Mouse (Mus musculus) cerebellum, postnatal 25 days (tissue): ENCODE measurements at regions not wholly inside any gene's neighbourhood (a gene's known extent, or its start where the extent isn't known, plus 50 kb on each side); places are given as distances from the start of the nearest gene placed in this dataset.

ENCODE experiments used
- DNase-seq, 2 experiments: peaks; one replicate each; pipeline ENCODE4 v3.0.0; 2021; ENCODE audit warnings: mixed read lengths in 2 of 2

DNA sequence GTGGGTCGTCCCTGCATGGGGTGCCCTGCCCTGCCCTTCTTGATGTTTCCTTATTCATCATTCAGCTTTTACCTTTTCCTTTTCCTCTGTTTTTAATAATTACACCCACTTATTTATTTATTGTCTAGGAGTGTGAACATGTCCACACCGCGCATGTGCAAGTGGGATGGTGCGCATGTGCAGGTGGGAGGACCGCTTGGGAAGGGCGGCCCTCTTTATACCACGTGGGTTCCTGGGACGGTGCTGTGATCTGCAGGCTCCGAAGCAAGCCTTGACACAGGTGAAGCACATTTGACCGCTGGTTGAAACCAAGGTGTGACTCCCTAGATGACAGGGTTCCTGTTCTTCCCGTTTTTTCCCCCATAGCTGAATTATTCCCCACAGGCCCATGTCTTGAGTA is 60.0 kb downstream of the Syf2 start:
- no peak for DNase-seq

DNA sequence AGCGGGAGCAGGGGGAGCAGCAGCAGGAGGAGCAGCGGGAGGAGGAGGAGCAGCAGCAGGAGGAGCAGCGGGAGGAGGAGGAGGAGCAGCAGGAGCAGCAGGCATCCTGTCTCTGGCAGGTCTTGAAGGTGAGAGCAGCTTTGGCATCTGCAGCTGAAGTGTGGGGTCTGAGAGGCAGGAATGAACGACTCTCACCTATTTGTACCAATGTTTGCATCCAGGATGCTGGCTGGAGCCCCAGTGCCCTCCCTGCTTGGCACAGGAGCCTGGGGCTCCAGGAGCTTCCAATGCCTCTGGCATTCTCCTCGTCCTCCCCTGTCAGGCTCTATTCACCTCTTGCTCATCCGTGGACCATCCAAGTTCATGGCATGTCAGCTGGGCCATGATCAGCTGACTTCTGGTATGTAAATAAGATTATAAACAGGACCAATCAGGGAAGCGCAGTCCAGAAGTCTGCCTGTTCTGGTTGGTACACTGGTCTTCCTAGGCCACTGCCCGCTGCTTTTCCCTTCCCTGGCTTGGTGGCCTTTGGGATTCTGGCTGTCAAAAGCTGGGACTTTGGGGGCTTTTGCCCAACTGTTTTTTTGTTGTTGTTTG is 62.9 kb downstream of the Syf2 start:
- DNase-seq = peak in 1 of 2 experiments; percentile 80

DNA sequence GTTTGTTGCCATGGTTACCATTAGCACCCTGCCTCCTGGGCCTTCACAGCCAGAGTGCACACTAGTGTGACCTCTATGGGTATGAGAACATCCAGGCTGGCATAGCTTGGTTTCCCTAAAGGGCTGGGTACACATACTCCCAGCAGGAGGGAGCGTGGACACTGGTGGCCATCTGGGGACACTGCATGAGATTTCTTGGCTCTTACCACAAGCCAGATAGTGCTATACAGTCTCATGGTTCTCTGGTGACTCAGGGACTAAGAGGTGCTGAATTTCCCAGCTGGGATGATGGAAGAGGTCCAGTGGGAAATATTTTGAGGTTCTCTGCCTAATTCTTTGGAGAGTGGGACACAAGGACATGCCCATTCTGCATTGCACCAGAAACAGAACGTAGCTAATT is 63.5 kb downstream of the Syf2 start:
- peak; percentile 93 for DNase-seq

DNA sequence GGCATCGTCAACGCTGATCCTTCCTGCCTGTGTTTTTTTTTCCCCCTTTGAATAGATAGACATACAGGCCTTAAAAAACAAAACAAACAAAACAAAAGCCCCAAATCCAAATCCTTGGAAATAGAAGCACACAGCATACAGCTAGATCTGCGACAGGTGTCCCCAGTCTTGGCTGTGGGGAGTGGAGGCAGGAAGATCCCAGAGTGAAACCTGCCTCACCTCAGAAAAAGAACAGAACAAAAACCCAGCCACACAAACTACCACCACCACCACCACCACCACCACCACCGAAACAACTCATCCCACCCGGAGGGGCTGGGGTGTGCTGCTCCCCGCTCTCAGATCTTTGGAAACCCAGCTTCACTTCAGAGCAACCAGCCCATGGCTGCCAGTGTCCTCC is 64.0 kb downstream of the Syf2 start:
- no peak for DNase-seq

DNA sequence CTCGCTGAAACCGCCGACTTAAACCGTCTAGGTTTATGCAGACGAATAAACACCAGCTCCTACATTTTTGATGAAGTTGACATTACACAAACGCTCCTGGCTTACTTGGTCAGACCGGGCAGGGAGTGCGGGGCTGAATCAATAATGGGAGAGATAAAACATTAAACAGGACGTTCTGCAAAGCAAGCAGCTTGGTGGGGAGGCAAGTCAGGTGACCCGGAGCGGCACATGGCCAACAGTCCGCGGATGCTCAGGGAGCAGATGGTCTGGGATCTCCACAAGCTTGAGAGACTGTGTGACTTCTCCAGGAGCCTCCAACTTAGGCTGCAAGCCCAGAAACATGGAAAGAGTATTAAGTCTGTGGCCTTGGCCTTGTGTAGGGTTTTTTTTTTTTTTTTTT is 64.4 kb downstream of the Syf2 start:
- peak; percentile 98 for DNase-seq

DNA sequence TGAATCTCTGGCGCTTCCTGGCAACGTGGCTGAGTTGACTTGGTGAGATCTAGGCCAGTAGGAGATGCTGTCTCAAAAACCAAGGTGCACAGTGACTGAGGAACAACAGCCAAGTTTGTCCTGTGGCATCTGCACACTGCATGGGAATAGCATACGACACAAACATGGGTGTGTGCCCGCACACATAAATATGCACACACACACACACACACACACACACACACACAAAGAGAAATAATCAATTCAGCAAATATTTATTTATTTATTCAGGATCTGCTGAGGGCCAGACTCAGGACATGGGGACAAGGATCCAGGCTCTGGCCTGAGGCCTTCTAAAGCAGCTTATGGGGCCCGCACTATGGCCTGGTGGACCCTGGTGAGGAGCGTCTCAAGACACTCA is 65.4 kb downstream of the Syf2 start:
- no peak for DNase-seq

DNA sequence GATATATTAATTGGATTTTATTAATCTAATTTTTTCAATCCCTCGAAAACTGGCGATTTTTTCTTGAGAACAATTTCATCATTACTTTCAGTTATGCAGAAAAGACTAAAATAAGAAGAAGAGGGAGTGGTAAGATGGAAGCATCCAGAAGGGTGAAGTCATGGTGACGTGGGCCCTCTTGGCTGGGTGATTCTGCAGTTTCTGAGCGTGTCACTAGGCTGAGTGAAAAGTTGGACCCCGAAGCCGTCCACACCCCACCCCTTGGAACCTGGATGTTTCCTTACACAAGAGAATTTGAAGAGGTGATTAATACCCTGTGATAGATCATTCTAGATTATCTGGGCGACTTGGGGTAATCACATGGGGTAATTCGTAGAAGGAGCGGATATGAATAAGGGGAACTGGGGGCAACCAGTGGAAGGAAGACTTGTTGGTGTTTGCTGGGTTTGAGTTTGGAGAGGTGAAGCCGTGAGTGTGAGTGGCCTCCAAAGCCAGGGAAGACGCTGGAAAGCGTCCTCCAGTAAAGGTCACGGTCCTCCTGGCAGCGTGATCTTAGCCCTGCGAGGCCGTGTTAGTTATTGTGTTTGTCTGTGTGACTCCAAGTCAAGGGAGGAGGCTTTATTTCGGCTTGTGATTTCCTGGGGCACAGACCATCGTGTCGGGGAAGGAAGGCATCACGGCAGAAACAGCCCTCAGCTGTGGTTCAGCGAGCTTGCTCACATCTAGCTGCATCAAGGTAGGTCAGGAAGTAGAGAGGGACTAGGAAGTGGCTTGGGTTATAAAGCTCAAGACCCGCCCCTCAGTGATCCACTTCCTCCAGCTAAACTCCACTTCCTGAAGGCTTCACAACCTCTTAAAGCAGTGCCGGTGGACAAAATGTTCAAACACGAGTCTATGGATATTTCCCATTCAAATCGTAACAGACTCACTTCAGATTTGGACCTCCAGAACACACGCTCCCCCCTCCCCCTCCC is 67.0 kb downstream of the Syf2 start:
- no peak for DNase-seq

DNA sequence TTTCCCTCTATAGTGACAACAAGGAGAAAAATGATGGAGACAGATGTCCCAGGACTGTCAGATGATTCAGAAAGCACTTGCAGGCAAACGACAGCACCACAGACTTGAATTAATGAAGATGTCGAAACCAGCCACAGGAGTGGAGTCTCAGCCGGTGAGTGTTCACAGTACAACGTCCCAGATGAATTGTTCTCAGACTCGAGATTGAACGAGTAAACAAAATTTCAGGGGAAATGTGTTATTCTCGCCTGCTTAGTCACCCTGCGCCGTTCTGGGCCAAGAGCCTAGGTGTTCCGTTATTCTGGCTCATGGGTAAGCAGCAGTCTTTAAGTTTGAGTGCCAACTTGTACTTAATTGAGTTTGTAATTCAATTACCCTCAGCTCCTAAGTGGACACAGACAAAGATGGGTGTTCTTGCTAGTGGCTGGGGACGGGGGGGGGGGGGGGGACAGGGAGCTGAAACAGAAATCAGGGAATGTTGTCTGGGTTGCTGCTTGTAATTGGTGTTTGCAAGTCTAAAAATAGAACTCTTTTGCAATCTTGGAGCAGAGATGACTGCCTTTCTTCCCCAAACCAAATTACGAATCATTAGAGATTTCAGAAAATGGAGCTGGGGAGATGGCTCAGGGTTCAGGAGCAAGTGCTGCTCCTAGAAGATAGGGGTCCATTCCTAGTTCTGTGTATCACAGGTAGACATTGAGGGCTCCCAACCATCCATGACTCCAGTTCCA is 68.4 kb downstream of the Syf2 start:
- peak; percentile 47 to 50 for DNase-seq

DNA sequence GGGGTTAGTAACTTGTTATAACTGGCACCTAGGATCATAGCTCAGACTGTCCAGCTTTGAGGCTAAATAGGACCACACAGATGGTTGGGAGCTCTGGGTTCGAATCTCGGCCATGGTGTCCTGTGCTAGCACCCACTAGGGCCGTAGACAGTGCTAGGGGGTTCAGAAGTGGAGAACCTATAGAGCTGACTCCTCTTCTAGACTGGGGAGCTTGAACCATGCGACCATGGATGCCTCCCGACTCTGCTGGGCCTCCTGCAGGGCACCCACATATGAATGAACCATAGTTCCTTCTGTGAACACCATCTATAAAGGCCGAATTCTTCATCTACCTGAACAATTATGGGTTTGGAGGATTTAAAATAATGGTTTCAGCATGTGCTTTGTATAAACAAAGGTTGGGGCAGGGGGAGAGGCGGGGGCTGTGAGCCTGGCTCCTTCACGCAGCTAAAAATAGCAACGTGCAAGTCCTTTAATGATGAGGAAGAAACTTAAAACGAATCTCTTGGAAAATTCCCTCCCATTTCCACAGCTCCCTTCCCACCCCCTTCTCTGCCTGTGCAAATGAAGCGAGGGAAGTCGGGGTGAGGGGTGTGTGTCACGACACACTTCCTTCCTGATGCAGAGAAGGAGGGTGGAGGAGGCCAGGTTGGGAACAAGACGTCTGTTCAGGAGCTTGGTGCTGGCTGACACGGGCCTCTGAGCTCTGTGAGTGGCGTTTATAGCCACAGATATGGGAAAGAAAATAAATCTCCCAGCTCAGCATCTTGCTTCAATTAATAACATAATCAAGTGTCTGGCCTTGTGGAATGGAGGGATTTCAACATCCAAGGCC is 71.6 kb downstream of the Syf2 start:
- DNase-seq = no peak

DNA sequence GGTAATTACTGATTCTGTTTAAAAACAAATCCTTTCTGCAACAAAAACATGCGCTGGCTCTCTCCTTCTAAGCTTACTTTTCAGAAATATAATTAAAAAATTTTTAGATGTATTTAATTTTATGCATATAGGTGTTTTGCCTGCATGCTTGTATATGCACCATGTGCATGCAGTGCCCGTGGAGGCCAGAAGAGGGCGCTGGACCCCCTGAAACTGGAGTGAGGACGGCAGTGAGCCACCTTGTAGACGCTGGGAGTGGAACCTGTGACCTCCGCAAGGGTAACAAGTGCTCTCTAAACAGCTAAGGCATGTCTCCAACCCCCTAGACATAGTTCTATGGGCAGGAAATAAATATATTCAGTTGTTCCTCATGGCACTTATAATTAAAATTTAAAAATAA is 80.7 kb downstream of the Syf2 start:
- no peak for DNase-seq

DNA sequence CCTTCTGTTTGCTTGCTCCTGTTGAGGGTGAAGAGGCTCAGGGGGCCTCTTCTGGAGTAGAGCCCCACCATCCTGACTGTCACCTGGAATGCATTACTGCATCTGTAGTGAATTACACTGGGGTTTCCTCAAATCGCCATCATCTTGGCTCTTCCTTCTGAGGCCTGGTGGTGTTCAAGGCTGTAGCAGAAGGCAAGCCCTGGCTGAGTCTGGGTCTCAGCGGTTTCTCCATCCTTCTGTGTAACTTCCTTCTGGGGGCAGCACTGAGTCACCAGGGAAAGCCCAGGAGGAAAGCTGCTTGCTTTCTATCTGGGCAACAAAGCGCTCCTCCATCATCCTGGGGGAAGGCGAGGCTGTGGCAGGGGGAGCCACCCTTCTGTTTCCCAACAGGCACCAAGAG is 82.2 kb downstream of the Syf2 start:
- DNase-seq = no peak

DNA sequence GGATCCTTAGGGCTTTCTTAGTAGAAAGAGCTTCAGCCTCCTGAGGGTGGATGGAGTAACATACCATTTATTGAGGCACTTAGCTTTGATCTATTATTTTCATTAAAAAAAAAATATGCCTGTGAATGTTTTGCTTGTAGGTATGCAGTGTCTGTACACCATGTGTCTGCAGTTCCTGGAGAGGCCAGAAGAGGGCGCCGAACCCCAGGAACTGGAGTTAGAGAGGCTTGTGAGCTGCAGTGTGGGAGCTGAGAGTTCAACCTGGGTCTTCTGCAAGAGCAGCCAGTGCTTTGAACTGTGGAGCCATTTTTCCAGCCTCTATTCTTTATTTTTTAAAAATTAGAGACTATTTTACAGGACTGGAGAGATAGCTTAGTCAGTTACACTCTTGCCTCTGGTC is 83.2 kb downstream of the Syf2 start:
- no peak for DNase-seq

DNA sequence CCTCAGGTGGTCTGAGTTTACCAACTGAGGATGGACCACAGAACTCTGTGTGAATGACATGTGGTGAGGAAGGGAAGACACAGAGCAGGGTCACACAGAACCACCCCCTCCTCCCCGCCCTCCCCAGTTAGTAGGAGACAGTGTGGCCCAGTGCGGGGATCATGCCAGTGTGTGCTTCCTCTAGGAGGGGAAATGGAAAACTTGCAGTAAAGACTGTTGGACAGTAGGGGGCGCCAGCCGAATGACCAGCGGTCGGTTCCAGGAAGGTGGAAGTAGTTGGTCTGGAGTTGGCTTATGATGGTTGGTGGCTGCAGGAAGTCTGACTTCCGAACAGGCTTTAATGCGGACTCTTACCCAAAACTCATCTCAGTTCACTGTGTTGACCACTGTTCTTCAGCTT is 87.3 kb downstream of the Syf2 start:
- peak in 1 of 2 experiments; percentile 49 for DNase-seq

DNA sequence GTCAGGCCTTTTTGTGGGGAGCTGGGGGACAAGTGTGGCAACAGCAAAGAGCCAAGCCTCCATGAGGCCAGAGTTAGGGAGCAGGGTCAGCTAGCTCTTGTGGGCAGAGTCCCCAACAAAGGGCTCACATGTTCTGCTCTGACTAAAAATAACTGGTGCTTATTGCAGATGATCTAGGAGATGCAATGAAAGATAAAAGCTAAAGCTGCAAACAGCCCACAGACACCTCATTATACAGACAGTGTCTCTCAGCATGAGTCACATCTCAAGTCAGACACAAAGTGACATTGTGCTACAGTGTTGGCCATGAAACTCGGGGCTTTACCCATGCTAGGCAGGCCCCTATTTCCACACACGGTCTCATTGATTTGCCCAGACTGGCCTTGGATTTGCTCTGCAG is 88.4 kb downstream of the Syf2 start:
- DNase-seq = no peak

DNA sequence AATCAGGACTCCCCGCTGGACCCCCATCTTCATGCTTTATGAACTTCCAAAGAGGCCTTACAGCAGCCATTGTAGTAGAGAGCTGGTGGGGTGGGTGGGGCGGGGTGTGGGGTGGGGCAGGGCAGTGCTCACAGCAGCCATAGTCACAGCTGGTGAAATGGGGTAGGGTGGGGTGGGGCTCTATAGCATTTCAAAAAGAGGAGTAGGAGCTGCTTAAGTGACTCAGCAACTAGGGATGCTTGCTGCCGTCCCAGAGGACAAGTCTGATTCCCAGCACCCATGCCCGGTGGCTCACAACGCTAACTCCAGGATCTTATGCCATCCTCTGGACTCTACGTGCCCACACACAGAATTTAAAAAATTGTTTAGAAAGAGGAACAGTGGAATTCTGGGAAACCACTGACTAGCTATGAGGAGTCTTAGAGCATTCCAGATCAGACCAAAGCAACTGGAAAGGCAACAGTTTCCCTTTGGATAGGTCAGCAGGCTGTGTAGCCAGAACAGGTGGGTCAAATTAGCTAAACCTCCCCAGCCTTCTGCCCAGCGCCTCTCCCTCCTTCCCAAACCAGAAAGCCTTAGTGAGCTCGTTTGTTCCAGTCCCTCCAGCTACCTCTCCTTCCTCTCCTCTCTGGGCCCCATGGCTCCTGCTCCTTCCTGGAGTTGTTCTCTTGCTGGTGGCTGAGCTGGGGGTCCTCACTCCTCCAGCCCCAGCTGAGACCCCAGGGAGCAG is 89.7 kb downstream of the Syf2 start:
- no peak for DNase-seq

DNA sequence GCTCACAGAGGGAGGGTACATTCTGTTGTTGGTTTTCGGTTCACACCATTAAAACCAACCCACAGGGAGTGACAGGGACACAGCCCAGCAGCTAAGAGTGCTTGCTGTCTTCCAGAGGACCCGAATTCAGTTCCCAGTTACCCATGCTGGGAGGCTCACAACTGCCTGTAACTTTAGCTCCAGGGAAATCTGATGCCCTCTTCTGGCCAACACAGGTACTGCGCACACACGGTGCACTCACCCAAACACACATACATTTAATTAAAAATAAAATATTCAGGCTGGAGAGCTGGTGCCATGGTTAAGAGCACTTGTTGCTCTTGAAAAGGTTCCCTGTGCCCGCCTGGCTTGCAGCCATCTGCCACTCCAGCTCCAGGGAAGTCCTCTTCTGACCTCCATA is 92.5 kb downstream of the Syf2 start:
- no peak for DNase-seq

DNA sequence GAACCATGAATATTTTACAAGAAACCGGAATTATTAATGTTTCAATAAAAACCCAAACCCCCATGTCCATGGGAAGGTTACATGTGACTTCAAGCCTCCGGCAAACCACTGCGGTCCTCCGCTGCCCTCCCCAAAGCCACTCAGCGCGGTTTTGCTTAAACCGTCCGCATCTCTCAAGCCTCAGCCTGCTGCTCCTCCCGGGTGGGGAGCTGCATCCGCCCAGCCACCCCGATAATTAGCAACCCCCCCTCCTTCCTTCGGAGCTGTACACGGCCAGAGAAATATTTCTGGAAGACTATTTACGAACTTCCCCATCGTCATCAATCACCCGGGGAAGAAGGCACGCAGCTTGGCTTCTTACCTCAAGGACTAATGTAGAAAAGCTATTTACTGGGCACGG is 94.7 kb upstream of the Runx3 start:
- no peak for DNase-seq

DNA sequence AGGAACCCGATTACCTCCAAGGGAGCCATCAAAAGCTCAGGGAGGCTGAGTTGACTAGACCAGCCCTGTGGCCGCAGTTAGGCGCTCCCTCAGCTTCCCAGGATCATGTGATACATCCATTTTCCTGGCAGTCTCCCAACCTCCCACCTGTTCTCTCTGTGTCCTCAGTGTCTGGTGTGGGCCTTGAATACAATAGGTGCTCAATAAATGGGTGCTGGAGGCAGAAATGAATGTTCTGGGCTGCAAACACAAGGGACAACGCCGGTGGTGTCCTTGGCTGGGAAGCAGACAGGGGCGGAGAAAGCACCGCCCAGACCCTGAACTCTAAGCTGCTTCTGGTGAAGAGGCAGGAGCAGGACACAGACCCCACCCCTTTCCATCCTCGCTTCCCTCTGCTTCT is 93.3 kb upstream of the Runx3 start:
- no peak for DNase-seq

DNA sequence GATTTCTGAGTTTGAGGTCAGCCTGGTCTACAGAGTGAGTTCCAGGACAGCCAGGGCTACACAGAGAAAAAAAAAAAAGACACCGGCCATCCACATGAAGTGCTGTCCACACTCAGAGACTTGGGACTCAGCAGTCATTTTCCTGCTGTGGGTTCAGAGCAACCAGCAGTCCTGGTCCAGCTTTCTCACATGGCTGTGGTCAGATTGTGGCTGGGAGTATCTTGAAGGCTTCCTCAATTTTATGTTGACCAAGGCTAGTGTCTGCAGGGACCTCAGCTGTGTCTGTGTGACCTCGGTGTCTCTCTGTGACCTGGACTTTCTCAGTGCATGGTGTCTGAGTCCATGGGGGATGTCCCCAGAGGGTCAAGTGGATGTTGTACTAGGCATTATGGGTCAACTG is 90.7 kb upstream of the Runx3 start:
- no peak for DNase-seq

DNA sequence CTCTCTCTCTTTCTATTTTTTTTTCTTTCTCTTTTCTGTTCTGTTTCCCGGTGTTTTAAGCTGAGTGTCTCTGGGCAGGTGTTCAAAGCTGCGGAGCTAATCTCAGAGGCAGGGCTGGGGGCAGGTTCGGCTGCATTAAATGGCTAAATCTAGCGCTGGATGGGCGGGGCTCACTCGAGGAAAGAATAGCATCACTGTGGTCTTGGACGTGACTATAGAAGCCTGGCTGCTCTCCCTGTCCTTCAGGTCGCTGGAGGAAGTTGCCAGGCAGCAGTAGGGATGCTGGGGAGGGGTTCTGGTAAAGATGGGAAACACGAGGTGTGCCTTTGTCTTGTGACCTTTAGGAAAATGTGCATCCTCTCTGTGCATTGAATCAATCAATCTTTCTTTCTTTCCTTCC is 88.0 kb upstream of the Runx3 start:
- no peak for DNase-seq

DNA sequence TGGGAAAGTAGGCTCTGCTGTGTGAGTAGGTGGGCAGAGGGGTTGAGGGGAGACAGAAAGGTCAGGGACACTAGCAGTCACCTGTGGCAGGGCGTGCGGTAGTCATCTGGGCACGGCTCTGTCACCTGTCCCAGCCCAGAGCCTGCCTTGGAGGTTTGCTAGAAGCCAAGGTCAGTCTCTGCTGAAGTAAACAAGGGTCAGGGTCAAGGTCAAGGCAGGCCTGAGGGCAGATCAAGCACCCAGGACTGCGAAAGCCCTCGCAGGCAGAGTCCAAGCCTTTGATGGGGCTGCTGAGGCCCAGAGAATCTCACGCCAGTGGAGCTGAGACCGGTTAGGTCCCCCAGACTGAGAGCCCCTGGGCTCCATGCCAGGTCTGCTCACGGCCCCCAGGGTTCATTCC is 87.2 kb upstream of the Runx3 start:
- no peak for DNase-seq

DNA sequence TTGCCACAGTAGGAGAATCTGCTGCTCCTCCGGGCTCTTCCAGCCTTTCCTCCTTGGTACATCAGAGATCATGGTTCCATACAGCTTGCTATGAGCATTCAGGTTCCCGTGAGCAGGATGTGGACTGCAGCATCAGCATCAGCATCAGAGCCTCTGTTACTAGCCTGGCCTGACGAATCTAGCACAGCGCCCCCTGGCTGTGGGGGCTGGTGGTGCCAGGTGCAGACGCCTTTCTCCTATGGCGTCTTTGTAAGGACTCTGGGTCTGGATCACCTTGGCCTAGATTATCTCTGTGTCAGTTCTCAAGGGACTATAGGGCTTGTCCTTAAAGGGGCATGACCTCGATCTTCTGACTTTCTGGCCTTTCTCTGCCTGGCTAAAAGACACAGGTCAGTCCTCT is 86.0 kb upstream of the Runx3 start:
- peak; percentile 71 to 80 for DNase-seq
